Mouse (Mus musculus): Measurements from ENCODE around the gene Tapbpl. TPM values are rescaled to one million over a fixed set of nuclear protein-coding genes. Genes with fewer than 3 reads are reported as not detected.

Tapbpl gene
- total and polyA plus RNA-seq, 3 experiments: 4.1 to 7.4 (median 6.6) TPM

- DNase-seq: no peak
- TF ChIP-seq POLR2A (IDR thresholded peaks at IDR 0.05; ENCODE audit: insufficient read depth, low read depth, low read length): no peak
- no peak for TF ChIP-seq EP300 (IDR thresholded peaks at IDR 0.05; ENCODE audit: insufficient read depth, low read depth, low read length)
- TF ChIP-seq CTCF (IDR thresholded peaks at IDR 0.05): no peak
- Histone ChIP-seq H3K36me3 (ENCODE audit: control insufficient read depth, insufficient read depth, low read length) (no peaks in the 10 kb centered on the region), H3K79me2 (replicated peaks; ENCODE audit: control insufficient read depth, insufficient read depth, low read length) (no peaks in the 10 kb centered on the region), H3K9ac (ENCODE audit: low read depth, low read length) (no peak overlapping the region), H3K4me3 (no peak overlapping the region), H3K27me3 (ENCODE audit: control insufficient read depth, insufficient read depth, low read length) (no peaks in the 10 kb centered on the region), H3K4me1 (ENCODE audit: control insufficient read depth, insufficient read depth, low read length) (no peaks in the 10 kb centered on the region), H3K27ac (no peak overlapping the region)
- intact Hi-C loops (cut with DNase I): no loop called here
- WGBS: 72% methylated on average over 10 of the region's 10 CpGs
Observed at GRCm38 (mm10) chr6:125260006-125260555, 28.4 kb upstream of the Tapbpl start.

- H3K27ac ChIP-seq: no peak overlapping the region; the same call in 1 of the 2 replicates
- intact Hi-C loops (cut with DNase I): loop anchor here (5.0 kb wide), 1 partner anchor 261 kb away; no protein-coding TSS in a partner anchor
- WGBS: 67% methylated on average over 8 of the region's 8 CpGs
- no peaks in the 10 kb centered on the region for H3K79me2 ChIP-seq (replicated peaks; ENCODE audit: control insufficient read depth, insufficient read depth, low read length)
- TF ChIP-seq POLR2A (IDR thresholded peaks at IDR 0.05; ENCODE audit: insufficient read depth, low read depth, low read length): no peak
- no peak for TF ChIP-seq EP300 (IDR thresholded peaks at IDR 0.05; ENCODE audit: insufficient read depth, low read depth, low read length)
- TF ChIP-seq CTCF (IDR thresholded peaks at IDR 0.05): no peak
- H3K4me1 ChIP-seq (ENCODE audit: control insufficient read depth, insufficient read depth, low read length): no peaks in the 10 kb centered on the region
- no peaks in the 10 kb centered on the region for H3K27me3 ChIP-seq (ENCODE audit: control insufficient read depth, insufficient read depth, low read length)
- no peak overlapping the region for H3K9ac ChIP-seq (ENCODE audit: low read depth, low read length)
- DNase-seq: peak in 1 of 2 experiments; percentile 67
- no peak overlapping the region for H3K4me3 ChIP-seq
- no peaks in the 10 kb centered on the region for H3K36me3 ChIP-seq (ENCODE audit: control insufficient read depth, insufficient read depth, low read length)
Observed at GRCm38 (mm10) chr6:125256222-125256966, 24.7 kb upstream of the Tapbpl start.

GRCm38 (mm10) chr6:125255516-125256044 is 23.9 kb upstream of the Tapbpl start:
- Histone ChIP-seq H3K4me3 (no peak overlapping the region), H3K9ac (ENCODE audit: low read depth, low read length) (no peak overlapping the region), H3K79me2 (replicated peaks; ENCODE audit: control insufficient read depth, insufficient read depth, low read length) (no peaks in the 10 kb centered on the region), H3K27me3 (ENCODE audit: control insufficient read depth, insufficient read depth, low read length) (no peaks in the 10 kb centered on the region), H3K36me3 (ENCODE audit: control insufficient read depth, insufficient read depth, low read length) (no peaks in the 10 kb centered on the region), H3K4me1 (ENCODE audit: control insufficient read depth, insufficient read depth, low read length) (no peaks in the 10 kb centered on the region), H3K27ac (no peak overlapping the region)
- WGBS: 88% methylated on average over 7 of the region's 7 CpGs
- DNase-seq: no peak
- TF ChIP-seq EP300 (IDR thresholded peaks at IDR 0.05; ENCODE audit: insufficient read depth, low read depth, low read length): no peak
- no peak for TF ChIP-seq CTCF (IDR thresholded peaks at IDR 0.05)
- TF ChIP-seq POLR2A (IDR thresholded peaks at IDR 0.05; ENCODE audit: insufficient read depth, low read depth, low read length): no peak
- intact Hi-C loops (cut with DNase I): loop anchor here (5.0 kb wide), 1 partner anchor 262 kb away; no protein-coding TSS in a partner anchor

GRCm38 (mm10) chr6:125253863-125254715 is 22.4 kb upstream of the Tapbpl start:
- WGBS: 71% methylated on average over 14 of the region's 14 CpGs
- no peak for DNase-seq
- intact Hi-C loops (cut with DNase I): no loop called here
- no peak overlapping the region for H3K4me3 ChIP-seq
- H3K79me2 ChIP-seq (replicated peaks; ENCODE audit: control insufficient read depth, insufficient read depth, low read length): no peaks in the 10 kb centered on the region
- no peaks in the 10 kb centered on the region for H3K36me3 ChIP-seq (ENCODE audit: control insufficient read depth, insufficient read depth, low read length)
- H3K27ac ChIP-seq: no peak overlapping the region
- peak overlapping the region; percentile 14; the same call in 1 of the 2 replicates for H3K9ac ChIP-seq (ENCODE audit: low read depth, low read length)
- H3K27me3 ChIP-seq (ENCODE audit: control insufficient read depth, insufficient read depth, low read length): no peaks in the 10 kb centered on the region
- TF ChIP-seq CTCF (IDR thresholded peaks at IDR 0.05): no peak
- TF ChIP-seq POLR2A (IDR thresholded peaks at IDR 0.05; ENCODE audit: insufficient read depth, low read depth, low read length): peak; percentile 31; the same call in 1 of the 2 replicates
- H3K4me1 ChIP-seq (ENCODE audit: control insufficient read depth, insufficient read depth, low read length): no peaks in the 10 kb centered on the region

- no peaks in the 10 kb centered on the region for H3K36me3 ChIP-seq (ENCODE audit: control insufficient read depth, insufficient read depth, low read length)
- no peak for DNase-seq
- H3K4me1 ChIP-seq (ENCODE audit: control insufficient read depth, insufficient read depth, low read length): no peaks in the 10 kb centered on the region
- intact Hi-C loops (cut with DNase I): no loop called here
- no peaks in the 10 kb centered on the region for H3K79me2 ChIP-seq (replicated peaks; ENCODE audit: control insufficient read depth, insufficient read depth, low read length)
- H3K27me3 ChIP-seq (ENCODE audit: control insufficient read depth, insufficient read depth, low read length): no peaks in the 10 kb centered on the region
- 73% methylated on average over 8 of the region's 8 CpGs for WGBS
- TF ChIP-seq EP300 (IDR thresholded peaks at IDR 0.05; ENCODE audit: insufficient read depth, low read depth, low read length) (no peak), POLR2A (IDR thresholded peaks at IDR 0.05; ENCODE audit: insufficient read depth, low read depth, low read length) (no peak), CTCF (IDR thresholded peaks at IDR 0.05) (no peak)
- no peak overlapping the region for H3K9ac ChIP-seq (ENCODE audit: low read depth, low read length)
- H3K27ac ChIP-seq: no peak overlapping the region
- no peak overlapping the region for H3K4me3 ChIP-seq
Observed at GRCm38 (mm10) chr6:125252711-125253110, 21.1 kb upstream of the Tapbpl start.

All from heart, adult 2 months (tissue).